Mouse (Mus musculus) fibroblast of lung, adult 2 months (primary cell): ENCODE measurements around the gene Pglyrp2.
A peak's percentile ranks its signal among the peaks of the same experiment; 100 is the strongest.

ENCODE experiments used
- DNase-seq: peaks from one replicate; pipeline ENCODE4 v3.0.0-alpha.2; 2011; ENCODE audit warnings: low read depth

The Pglyrp2 gene

GRCm38 (mm10) chr17:32424034-32424433 lies at the start of gene Pglyrp2:
Gene Pglyrp2 (minus strand): TSS chr17:32424167.
- no peak for DNase-seq

DNA sequence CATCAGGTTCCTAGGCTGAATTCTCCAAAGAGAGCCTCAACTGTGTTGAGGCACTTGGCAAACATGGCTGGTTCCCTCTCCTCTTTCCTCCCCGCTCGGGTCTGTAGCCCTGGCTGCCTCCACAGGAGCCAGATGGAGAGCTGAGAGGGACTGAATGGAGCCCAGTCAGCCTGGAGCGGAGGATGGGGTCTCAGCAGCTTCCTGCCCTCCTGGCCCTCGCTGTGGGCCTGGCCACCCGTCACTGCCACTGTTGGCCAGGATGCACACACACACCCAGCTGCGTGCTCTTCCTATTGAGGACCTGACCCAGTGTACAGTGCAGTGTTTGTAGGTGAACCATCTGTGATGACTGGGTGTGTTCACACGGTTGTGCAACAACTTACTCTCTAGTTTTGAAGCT lies 48.2 kb upstream of the Pglyrp2 start:
- DNase-seq = no peak

DNA sequence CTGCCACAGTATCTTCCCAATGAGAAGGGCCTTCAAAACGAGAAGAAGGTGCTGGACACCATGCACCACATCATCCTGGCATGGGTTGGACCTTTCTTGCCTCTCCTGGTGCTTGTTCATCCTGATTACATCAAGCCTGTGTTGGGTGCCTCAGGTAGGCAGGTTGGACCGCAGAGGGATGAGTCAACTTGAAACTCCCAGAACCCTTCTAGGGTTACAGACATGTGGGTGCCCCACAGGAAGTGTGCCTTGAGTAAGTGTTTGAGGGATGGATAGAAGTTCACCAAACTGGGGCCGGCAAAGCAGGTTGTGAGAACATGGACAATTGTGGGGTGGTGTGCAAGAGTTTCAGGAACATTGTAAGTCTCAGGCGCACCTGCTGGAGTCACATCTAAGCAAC lies 46.8 kb upstream of the Pglyrp2 start:
- DNase-seq = no peak

DNA sequence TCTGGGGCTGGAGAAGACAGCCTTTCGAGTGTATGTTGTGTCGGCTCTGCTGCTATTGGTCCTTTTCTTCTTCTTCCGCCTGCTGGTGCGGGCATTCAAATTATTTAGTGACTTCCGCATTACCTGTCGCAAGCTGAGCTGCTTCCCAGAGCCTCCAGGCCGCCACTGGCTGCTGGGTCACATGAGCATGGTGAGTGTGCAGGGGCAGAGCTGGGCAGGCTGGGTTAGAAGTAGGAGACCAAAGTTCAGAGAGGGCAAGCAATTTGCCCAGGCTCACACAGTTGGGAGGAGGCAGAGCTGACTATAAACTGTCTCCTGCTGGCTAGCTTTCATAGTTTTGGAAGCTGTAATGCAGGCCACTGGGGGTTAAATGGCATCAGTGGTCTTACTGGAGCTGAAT lies 44.5 kb upstream of the Pglyrp2 start:
- no peak for DNase-seq

GRCm38 (mm10) chr17:32454997-32455396 lies 31.0 kb upstream of the Pglyrp2 start:
- no peak for DNase-seq

DNA sequence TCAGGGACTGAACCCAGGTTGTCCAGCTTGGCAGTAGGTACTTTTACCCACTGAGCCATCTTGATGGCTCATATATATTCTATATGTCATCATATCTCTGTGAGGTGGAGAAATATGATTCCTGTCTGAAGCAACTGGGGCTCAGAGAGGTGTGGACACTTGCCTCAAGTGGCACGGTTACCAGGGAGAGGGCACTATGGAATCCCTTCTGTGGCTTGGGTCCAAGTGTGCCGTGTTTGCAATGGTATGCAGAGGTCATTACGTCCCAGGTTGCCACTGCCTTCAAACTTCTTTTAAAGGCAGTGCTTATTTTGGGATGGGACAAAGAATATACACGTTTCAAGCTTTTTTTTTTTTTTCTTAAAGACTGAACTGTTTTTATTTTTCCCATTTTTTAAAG lies 30.2 kb upstream of the Pglyrp2 start:
- DNase-seq = no peak

DNA sequence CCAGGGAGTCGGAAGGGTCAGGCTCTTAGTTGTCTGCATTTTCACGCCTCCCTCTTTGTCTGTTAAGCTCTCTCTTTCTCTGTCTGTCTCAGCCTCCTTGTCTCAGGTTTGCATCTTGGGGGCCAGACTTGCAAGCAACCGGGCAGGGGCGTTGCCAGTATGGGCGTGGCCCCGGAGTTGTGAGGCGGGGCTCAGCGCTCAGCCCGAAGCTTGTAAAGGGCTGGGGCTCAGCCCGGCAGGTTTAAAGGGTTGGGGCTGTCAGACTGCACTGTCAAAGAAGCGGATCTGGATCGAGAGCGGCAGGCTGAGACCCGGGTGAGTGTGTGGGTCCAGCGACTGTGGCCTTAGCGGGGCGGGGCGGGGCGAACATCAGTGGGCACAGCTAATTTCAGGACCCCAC lies 28.5 kb upstream of the Pglyrp2 start, which contains the start of gene Cyp4f39:
Cyp4f39 (plus strand) TSS at position 242 of the 400 bp plus-strand sequence.
- DNase-seq = no peak

GRCm38 (mm10) chr17:32450844-32451537 lies 27.0 kb upstream of the Pglyrp2 start:
- DNase-seq = no peak

GRCm38 (mm10) chr17:32449042-32449441 lies 25.1 kb upstream of the Pglyrp2 start:
- no peak for DNase-seq

DNA sequence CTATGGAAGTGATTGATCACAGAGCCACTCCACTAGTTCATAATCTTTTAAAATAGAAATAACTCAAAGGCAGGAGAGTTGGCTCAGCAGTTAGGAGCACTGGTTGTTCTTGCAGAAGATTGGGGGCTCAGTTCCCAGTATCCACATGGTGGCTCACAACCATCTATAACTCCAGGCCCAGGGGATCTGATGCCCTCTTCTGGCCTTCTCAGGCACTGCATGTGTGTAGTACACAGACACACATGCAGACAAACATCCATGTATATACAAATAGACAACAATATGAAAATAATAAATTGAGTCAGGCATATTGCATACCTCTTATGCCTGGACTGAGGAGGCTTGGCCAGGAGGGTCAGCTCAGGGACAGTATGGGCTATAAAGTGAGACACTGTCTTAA lies 23.2 kb upstream of the Pglyrp2 start:
- DNase-seq = no peak

DNA sequence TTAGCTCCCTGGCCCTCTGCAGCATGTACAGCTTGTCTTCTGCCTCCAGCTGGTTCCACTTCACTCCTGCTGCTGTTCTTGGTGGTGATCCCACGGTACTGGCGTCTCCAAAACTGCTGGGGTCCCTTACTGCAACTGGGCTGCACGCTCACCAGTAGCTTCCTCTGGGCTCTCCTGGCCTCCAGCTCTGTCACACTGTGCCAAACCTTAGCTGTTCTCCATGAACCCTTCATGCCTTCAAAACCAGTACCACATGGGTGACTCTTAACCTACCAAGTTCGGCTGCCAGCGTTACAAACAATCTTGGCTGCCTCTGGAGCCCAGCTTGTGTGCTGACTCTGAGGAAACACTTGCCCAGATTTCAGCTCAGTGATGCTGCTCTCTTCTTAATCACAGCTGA lies 21.0 kb upstream of the Pglyrp2 start:
- peak; percentile 53 for DNase-seq

DNA sequence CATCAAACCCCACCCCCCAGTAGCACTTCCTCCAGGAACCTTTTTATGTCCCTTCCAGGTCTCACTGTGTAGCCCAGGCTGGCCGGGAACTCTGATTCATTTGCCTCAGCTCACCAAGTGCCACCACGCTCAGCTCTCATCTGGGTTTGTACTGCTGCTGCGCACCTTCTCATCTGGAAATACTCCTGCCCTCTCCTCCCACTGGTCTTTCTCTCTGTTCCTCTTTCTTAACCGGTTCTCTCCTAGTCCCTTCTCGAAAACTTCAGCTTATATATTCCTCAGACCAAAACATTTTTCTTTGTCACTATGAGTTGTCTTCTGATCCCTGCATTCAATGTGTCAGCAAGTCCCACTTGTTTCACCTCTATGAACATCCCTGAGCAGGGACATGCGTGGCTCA lies 19.3 kb upstream of the Pglyrp2 start:
- no peak for DNase-seq

- no peak for DNase-seq
These were observed 13.1 kb upstream of the Pglyrp2 start for GRCm38 (mm10) chr17:32437106-32437505.

- peak; percentile 17 for DNase-seq
These were observed 11.2 kb upstream of the Pglyrp2 start for GRCm38 (mm10) chr17:32435151-32435550.

DNA sequence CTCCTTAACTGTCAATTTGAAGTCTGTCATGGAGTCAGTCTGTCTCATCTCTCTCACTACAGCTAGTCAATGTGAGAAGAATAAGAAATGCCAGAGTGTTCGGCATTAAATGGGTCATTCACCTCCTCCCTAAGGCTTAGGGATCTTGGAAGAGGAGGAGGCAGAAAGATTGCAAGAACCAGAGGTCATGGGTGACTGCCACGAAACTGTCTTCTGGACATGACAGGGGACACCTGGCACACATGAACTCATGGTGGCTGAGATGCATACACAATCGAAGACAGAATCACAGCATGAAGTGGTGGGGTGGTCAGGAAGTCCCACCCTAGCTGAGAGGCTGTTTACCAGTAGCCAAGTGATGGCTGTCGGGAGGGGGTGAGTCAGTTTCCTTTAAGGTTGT lies 10.4 kb upstream of the Pglyrp2 start:
- DNase-seq = no peak

DNA sequence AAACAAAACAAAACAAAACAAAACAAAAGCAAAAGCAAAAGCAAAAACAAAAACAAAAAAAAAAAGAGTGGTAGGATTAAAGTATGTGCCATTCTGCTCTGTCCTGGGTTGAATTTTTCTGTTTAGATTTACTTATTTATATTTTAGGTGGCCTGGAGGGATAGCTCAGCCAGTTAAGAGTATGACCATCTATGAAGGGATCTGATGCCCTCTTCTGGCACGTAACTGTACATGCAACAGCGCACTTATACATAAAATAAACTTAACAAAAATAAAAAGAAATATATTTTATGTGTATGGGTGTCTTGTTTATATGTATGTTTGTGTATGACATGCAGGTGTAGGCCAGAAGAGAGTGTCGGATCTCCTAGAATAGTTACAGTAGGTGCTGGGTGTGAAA lies 8.0 kb upstream of the Pglyrp2 start:
- DNase-seq = no peak

- no peak for DNase-seq
These were observed 2.6 kb upstream of the Pglyrp2 start for GRCm38 (mm10) chr17:32426610-32427009.

DNA sequence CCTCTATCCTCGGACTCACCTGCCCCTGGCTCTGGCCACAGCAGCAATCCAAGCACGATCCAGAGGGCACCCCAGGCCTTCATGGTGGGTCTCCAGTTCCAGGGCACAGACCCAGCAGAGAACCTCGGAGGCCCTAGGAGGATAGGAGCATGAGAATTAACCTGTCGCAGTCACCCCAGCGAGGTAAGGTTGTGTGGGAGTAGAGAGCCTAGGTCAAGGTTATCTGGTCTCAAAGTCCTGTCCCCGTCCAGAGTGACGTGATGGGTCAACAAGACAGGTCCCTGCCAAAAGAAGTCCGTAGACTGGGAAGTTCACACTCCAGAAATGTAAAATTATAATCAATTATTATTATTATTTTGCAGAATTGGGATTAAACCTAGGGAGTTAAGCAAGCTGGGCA lies 3.2 kb downstream of the Pglyrp2 start:
- DNase-seq = no peak

GRCm38 (mm10) chr17:32419989-32420388 lies 4.0 kb downstream of the Pglyrp2 start:
- no peak for DNase-seq

DNA sequence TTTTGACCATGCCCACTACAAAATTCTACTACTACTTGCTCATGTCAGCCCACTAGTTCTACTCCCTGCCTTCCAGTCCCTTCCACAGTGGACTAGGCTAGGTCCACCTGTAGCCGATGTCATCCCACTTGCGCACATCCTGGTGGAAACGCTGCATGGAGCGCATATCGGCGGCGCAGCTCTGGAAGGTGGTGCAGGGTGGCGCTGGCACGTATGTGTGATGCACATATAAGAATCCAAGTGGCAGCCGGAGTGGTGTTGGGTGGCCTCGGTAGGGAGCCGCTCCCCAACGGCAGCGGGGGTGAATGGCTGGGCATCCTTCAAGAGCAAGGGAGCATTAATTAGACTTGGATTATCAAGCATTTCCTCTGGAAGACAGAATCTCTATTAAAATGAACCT lies 7.2 kb downstream of the Pglyrp2 start:
- no peak for DNase-seq

- no peak for DNase-seq
These were observed 8.4 kb downstream of the Pglyrp2 start for GRCm38 (mm10) chr17:32415417-32416020.

- DNase-seq = no peak
These were observed 12.1 kb downstream of the Pglyrp2 start for GRCm38 (mm10) chr17:32411898-32412297.

DNA sequence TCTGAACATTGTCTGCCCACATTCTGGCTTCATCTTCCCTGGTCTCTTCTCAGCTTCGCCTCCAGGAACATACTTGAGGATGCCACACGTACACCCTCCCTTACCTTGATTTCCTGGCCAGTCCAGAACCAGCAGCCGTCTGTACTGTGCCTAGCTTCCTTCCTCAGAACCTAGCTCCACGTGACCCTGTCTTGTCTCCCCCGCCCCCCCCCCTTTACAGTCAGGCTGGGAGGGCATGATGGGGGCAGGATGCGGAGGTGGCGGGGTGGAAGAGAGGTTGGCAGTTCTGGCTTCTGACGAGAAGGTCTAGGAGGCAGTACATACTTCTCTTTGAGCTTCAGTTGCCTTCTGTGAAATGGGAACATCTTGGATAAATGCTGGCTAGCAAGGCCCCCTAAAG lies 20.6 kb downstream of the Pglyrp2 start, which contains the start of gene Rasal3:
Rasal3 (minus strand) TSS at position 167 of the 400 bp plus-strand sequence.
- no peak for DNase-seq

DNA sequence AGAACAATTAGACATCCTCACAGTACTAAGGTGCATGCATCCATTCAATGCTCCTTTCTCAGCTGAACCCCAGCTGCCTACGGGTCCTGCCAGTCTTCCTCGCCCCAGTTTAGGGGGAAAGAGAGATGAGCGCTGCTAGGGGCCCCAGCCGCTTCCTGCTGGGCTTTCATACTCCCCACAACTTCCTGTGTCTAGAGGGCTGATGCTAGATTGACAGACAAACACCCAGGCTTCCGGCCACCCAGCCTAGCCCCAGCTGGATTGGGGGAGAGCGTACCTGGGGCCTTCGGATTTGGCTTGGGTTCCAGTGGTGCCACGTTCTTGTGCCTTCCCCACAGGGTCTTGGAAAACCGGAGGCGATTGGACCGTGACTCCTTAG lies 21.2 kb downstream of the Pglyrp2 start:
- DNase-seq = no peak
